Mouse (Mus musculus): Measurements from ENCODE around the gene Cars. TPM values are rescaled to one million over a fixed set of nuclear protein-coding genes. Genes with fewer than 3 reads are reported as not detected.

Cars gene
- polyA plus RNA-seq (2012; rRNA removed; ENCODE audit: low replicate concordance): 7.9 and 11.8 TPM in 2 replicates

DNA sequence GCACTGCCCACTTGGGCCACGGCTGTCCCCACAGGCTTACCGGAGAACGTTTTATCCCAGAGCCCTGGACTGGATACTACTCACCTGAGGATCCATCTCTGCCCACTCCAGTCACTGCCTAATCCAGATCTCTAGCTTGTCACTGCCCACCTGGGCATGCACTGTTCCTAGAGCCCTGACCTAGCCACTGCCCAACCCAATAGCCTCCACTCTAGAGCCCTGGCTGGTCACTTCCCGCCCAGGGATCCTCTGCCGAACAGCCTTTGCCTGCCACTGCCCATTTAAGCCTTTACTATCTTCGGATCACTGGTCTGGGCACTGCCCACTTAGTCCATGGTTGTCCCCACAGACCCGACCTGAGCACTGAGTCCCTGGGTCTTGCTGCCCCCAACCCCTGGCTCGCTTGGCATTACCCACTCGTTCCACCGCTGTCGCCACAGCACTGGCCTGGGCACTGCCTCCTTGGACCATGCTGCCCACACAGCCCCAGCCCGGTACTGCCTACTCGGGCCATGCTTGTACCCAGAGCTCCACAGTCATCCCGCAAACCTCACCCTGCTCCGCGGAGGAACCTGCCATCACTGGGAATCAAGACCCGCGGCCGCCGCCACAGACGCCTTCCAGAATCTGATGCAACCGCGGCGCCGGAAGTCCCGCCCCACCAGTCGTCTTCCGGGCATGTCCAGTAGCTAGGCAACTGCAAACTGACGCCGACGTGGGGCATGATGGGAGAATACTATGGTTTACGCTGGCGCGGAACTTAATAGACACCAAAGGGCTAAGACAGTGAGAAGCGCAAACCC, at the start of gene Cars:
TSS of gene Cars (minus strand) at position 663 of the 803 bp plus-strand sequence.

DNA sequence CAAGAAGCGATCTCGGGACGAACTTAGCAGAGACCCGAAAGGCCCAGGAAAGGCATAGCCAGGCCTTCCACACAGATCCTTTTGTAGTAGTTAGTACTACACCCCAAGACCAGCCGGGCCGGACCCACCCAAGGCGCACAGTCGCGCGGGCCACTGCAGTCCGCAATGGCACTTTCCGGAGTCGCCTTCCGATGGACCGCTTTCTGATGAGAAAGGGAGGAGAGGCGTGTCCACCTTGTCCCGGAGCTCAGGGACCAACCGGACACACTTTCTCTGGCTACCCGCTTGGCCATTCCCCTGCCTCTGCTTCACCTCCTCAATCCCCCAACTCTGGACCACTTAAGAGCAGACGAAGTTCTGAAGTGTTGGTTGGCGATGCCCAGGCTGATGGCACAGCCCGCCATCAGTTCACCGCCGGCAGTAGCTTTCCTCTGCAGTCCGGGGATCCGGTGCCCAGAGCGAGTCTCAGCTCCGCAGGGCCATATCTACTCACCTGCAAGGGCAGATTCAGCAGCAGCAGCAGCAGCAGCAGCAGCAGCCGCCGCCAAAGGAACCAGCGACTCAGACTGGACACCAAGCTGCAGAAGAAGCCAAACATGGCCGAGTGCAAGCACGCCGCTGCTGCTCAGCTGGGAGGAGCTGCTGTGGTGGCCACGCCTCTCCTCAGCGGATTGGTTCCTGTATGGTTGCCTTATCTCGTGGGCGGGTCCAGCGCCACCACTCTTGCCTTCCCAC, 49.3 kb upstream of the Cars start, which contains the start of gene Tnfrsf22:
TSS of gene Tnfrsf22 (minus strand) at position 628 of the 735 bp plus-strand sequence.

DNA sequence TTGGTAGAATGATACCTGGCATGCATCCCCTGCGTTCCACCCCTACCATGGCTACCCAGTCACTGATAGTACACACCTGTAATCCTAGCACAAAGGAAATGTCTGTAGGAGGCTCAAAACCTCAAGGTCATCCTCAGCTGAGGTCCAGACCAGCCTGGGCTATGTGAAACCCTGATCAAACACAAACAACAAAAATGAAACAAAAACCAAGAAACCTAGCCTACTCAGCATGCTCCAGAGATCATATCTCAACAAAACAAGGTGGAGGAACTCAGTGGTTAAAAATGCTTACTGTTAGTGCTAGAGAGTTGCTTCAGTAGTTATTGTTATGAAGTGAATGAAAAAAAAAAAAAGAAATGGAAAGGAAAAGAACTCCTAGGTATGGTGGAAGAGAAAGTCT, 28.6 kb upstream of the Cars start, which contains the start of gene Tnfrsf26:
TSS of gene Tnfrsf26 (minus strand) at position 183 of the 400 bp plus-strand sequence.

DNA sequence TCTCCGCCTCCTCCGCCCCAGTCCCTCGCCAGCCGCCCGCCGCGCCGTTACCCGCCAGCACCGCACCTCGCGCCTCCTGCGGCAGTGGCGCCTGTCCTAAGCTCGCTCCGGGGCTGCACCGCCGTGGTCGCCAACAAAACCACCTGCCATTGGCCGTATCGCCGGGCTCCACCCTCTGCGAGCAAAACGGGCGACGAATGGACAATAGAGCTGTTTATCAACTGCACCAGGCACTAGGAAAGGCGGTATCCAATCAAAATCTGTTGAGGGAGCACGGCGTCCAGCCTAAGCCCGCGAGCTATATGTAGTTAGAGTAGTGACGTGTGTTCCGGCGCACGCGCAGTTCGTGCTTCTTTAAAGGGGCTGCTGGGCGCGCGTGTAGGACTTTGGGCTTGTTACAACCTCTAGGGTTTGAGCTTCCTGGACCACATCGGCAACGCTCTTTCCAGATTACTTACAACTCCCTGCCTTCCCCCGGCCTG, 50.9 kb downstream of the Cars start, which contains the start of gene Nap1l4:
TSS of gene Nap1l4 (minus strand) at position 131 of the 482 bp plus-strand sequence.

Other genes starting within 250 kb of the Cars start
- 14.8 and 17.2 TPM in 2 replicates for gene Cdkn1c, start 139.0 kb downstream of the Cars start, polyA plus RNA-seq (2012; rRNA removed; ENCODE audit: low replicate concordance)
- gene Slc22a18, start 126.4 kb downstream of the Cars start, polyA plus RNA-seq (2012; rRNA removed; ENCODE audit: low replicate concordance): 275 and 404 TPM in 2 replicates
- gene Phlda2, start 96.9 kb downstream of the Cars start, polyA plus RNA-seq (2012; rRNA removed; ENCODE audit: low replicate concordance): 3.8 and 15.4 TPM in 2 replicates
- gene Nap1l4, start 51.0 kb downstream of the Cars start, polyA plus RNA-seq (2012; rRNA removed; ENCODE audit: low replicate concordance): 24.5 and 32.6 TPM in 2 replicates
- 0.02 and 0.12 TPM in 2 replicates for gene Tnfrsf26, start 28.6 kb upstream of the Cars start, polyA plus RNA-seq (2012; rRNA removed; ENCODE audit: low replicate concordance)
- 0.84 and 0.94 TPM in 2 replicates for gene Tnfrsf22, start 49.6 kb upstream of the Cars start, polyA plus RNA-seq (2012; rRNA removed; ENCODE audit: low replicate concordance)
- gene Tnfrsf23, start 85.8 kb upstream of the Cars start, polyA plus RNA-seq (2012; rRNA removed; ENCODE audit: low replicate concordance): 0.85 and 1.8 TPM in 2 replicates
- gene Osbpl5, start 156.9 kb upstream of the Cars start, polyA plus RNA-seq (2012; rRNA removed; ENCODE audit: low replicate concordance): 16.8 and 23.8 TPM in 2 replicates
- gene Mrgprg, start 166.9 kb upstream of the Cars start, polyA plus RNA-seq (2012; rRNA removed; ENCODE audit: low replicate concordance): not detected in 2 replicates
- 1.3 and 1.4 TPM in 2 replicates for gene Mrgpre, start 184.4 kb upstream of the Cars start, polyA plus RNA-seq (2012; rRNA removed; ENCODE audit: low replicate concordance)
- 46.5 and 59.1 TPM in 2 replicates for gene Nadsyn1, start 222.8 kb upstream of the Cars start, polyA plus RNA-seq (2012; rRNA removed; ENCODE audit: low replicate concordance)
- 80.9 and 106 TPM in 2 replicates for gene Dhcr7, start 223.1 kb upstream of the Cars start, polyA plus RNA-seq (2012; rRNA removed; ENCODE audit: low replicate concordance)

Data from duodenum, adult 2 months (tissue).